Comparison of ENCODE assay signal across 10 mouse cellular contexts in the genomic region with DNA sequence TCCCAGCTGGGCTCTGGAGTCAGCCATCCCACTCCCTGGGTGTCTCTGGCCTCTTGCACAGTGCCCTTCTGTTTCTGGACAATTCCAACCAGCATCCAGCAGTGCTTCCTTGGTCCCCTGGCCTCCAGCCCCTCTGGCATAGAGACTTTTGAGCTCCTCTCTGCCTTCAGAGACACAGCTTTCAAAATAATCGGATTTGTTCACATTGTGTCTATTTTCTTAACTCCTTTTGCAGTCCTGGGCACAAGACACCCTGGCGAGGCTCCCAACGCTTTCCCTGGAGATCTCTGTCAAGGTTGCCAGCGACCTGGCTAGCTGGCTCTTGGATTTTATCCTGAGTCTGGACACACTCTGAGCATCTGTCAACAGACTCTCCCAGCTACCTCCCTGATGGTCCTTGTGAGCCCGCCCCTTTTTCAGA. TPM values are rescaled to one million over a fixed set of nuclear protein-coding genes. Genes with fewer than 3 reads are reported as not detected.
DNase-seq lines count a peak whose midpoint lies in the region; ATAC-seq and TF ChIP-seq lines count a peak whose summit lies in the region.
"Had no signal": no experiment of that assay in that cellular context is flagged by ENCODE, and none has a peak within 500 bp of the region (broad histone marks: within the 10 kb centered on the region; RNA-seq: fewer than 3 reads in every experiment).

No protein-coding gene starts in this region.

- no peak for TF ChIP-seq CTCF in intestine, postnatal 0 days (IDR thresholded peaks at IDR 0.05; ENCODE audit: low read depth)

- WGBS in intestine, embryonic 14.5 days, result 52% methylated on average over 5 of the region's 5 CpGs
- WGBS in intestine, postnatal 0 days, result 67% methylated on average over 5 of the region's 5 CpGs
- WGBS in intestine, embryonic 15.5 days, result 57% methylated on average over 5 of the region's 5 CpGs

- H3K4me2 ChIP-seq in intestine, embryonic 14.5 days (ENCODE audit: low read length), result no peak overlapping the region
- no peak overlapping the region for H3K4me2 ChIP-seq in intestine, postnatal 0 days (replicated peaks; ENCODE audit: low read depth)
- H3K4me2 ChIP-seq in intestine, embryonic 15.5 days (replicated peaks), result no peak overlapping the region
- H3K4me2 ChIP-seq: midbrain, embryonic 12.5 days had no signal

- no peak overlapping the region for H3K9ac ChIP-seq in intestine, embryonic 14.5 days (ENCODE audit: low read length)
- no peak overlapping the region for H3K9ac ChIP-seq in intestine, postnatal 0 days (ENCODE audit: low read depth, low read length)
- no peak overlapping the region for H3K9ac ChIP-seq in intestine, embryonic 15.5 days
- H3K9ac ChIP-seq: liver, embryonic 14.5 days; midbrain, embryonic 12.5 days had no signal

- peaks cover 23% of the 10 kb centered on the region for H3K4me1 ChIP-seq in intestine, embryonic 14.5 days (replicated peaks; ENCODE audit: control insufficient read depth, insufficient read depth, low read length)
- peaks cover 12% of the 10 kb centered on the region for H3K4me1 ChIP-seq in intestine, postnatal 0 days (replicated peaks; ENCODE audit: control insufficient read depth, insufficient read depth, low read length)
- H3K4me1 ChIP-seq in intestine, embryonic 15.5 days (replicated peaks), result peaks cover 37% of the 10 kb centered on the region

- H3K36me3 ChIP-seq in intestine, embryonic 14.5 days (ENCODE audit: control insufficient read depth, insufficient read depth, low read length), result no peaks in the 10 kb centered on the region
- H3K36me3 ChIP-seq in intestine, postnatal 0 days (ENCODE audit: control insufficient read depth, insufficient read depth), result no peaks in the 10 kb centered on the region
- H3K36me3 ChIP-seq in intestine, embryonic 15.5 days, result no peaks in the 10 kb centered on the region
- H3K36me3 ChIP-seq: midbrain, embryonic 12.5 days had no signal

- no peak for ATAC-seq in intestine, embryonic 14.5 days (replicated peaks; ENCODE audit: low FRiP score, low TSS enrichment, low read depth)
- ATAC-seq in intestine, postnatal 0 days, result no peak
- no peak for ATAC-seq in intestine, embryonic 15.5 days

- no peaks in the 10 kb centered on the region for H3K9me3 ChIP-seq in intestine, embryonic 14.5 days (ENCODE audit: control insufficient read depth, low read length)
- no peaks in the 10 kb centered on the region for H3K9me3 ChIP-seq in intestine, postnatal 0 days (ENCODE audit: control insufficient read depth)
- no peaks in the 10 kb centered on the region for H3K9me3 ChIP-seq in intestine, embryonic 15.5 days
- H3K9me3 ChIP-seq: midbrain, embryonic 12.5 days had no signal

- peak overlapping the region; percentile 12; the same call in 1 of the 2 replicates for H3K27ac ChIP-seq in intestine, embryonic 14.5 days (ENCODE audit: low read depth)
- H3K27ac ChIP-seq in intestine, postnatal 0 days (ENCODE audit: low read depth, low read length), result no peak overlapping the region
- peak overlapping the region; percentile 58; the same call in 1 of the 2 replicates for H3K27ac ChIP-seq in intestine, embryonic 15.5 days
- H3K27ac ChIP-seq: liver, embryonic 14.5 days; midbrain, embryonic 12.5 days had no signal

- DNase-seq in adrenal gland, adult (ENCODE audit: inconsistent age in 2 of 2, low spot score in 1 of 2), result peak; percentile 45 to 79
- DNase-seq in adrenal gland, postnatal 4 days (ENCODE audit: low spot score in 2 of 2), result no peak
- DNase-seq in intestine, embryonic 14.5 days (ENCODE audit: low spot score), result no peak
- DNase-seq in cerebellum, postnatal 36 days, result peak; percentile 34 to 44
- no peak for DNase-seq in urinary bladder, postnatal 14 days (ENCODE audit: low spot score)
- no peak for DNase-seq in spleen, postnatal 4 days (ENCODE audit: low spot score in 2 of 2)

- H3K27me3 ChIP-seq in intestine, embryonic 14.5 days (replicated peaks; ENCODE audit: control insufficient read depth, insufficient read depth, low read length), result no peaks in the 10 kb centered on the region
- H3K27me3 ChIP-seq in intestine, postnatal 0 days (replicated peaks; ENCODE audit: control insufficient read depth, insufficient read depth, low read length), result no peaks in the 10 kb centered on the region
- H3K27me3 ChIP-seq in intestine, embryonic 15.5 days (replicated peaks), result no peaks in the 10 kb centered on the region
- H3K27me3 ChIP-seq: midbrain, embryonic 12.5 days had no signal

- H3K4me3 ChIP-seq in intestine, embryonic 14.5 days (ENCODE audit: low read depth, low read length), result no peak overlapping the region
- H3K4me3 ChIP-seq in intestine, postnatal 0 days (ENCODE audit: low read depth, low read length), result no peak overlapping the region
- no peak overlapping the region for H3K4me3 ChIP-seq in intestine, embryonic 15.5 days (replicated peaks)
- H3K4me3 ChIP-seq: midbrain, embryonic 12.5 days had no signal

RNA-seq across cellular contexts. Expression of a gene that starts 51.4 kb away (rescaled TPM):
- 10 to 100 TPM; 37.2 to 37.7 TPM for total RNA-seq in adrenal gland, postnatal 4 days (2021)
- polyA plus RNA-seq in intestine, embryonic 14.5 days (2014; fragmentation: Nextera tagmentation; extraction: Ambion mirVana), result 14.1 and 14.9 TPM in 2 replicates
- 7.3 and 7.5 TPM in 2 replicates for polyA plus RNA-seq in intestine, postnatal 0 days (2015; fragmentation: Nextera tagmentation; extraction: Ambion mirVana)
- 12.8 and 13.1 TPM in 2 replicates for polyA plus RNA-seq in intestine, embryonic 15.5 days (2015; fragmentation: Nextera tagmentation; extraction: Ambion mirVana)

Comparison
In these comparisons a context has a peak if more than half of its experiments do, and no peak if none do; other contexts are left out.
1. DNase-seq: peak in adrenal gland, adult (2 of 2) and cerebellum, postnatal 36 days (2 of 2); none in adrenal gland, postnatal 4 days (0 of 2), intestine, embryonic 14.5 days (single experiment), urinary bladder, postnatal 14 days (single experiment) and spleen, postnatal 4 days (0 of 2).